Mouse (Mus musculus): ENCODE results near the gene Dhrs4. TPM values are rescaled to one million over a fixed set of nuclear protein-coding genes. Genes with fewer than 3 reads are reported as not detected.

Gene Dhrs4
- polyA plus RNA-seq, 1 experiment from 2014 or later: 12.4 TPM

- WGBS: 100% methylated on average over 1 of the region's 1 CpGs
Observed at GRCm38 (mm10) chr14:55477421-55477820, 1.1 kb upstream of the Dhrs4 start.

GRCm38 (mm10) chr14:55477829-55478228 lies 729 bp upstream of the Dhrs4 start:
- DNase-seq (ENCODE audit: low spot score) (no peak), ATAC-seq (ENCODE audit: low FRiP score) (no peak)
- Histone ChIP-seq H3K27ac (no peak overlapping the region), H3K9ac (no peak overlapping the region), H3K9me3 (ENCODE audit: control insufficient read depth, low read length) (no peaks in the 10 kb centered on the region), H3K36me3 (replicated peaks; ENCODE audit: control insufficient read depth, insufficient read depth) (no peaks in the 10 kb centered on the region), H3K27me3 (ENCODE audit: control insufficient read depth, insufficient read depth, low read length) (no peaks in the 10 kb centered on the region), H3K4me3 (replicated peaks; ENCODE audit: low read length) (no peak overlapping the region), H3K4me1 (replicated peaks; ENCODE audit: control insufficient read depth, insufficient read depth, low read length) (no peaks in the 10 kb centered on the region), H3K4me2 (replicated peaks) (no peak overlapping the region)
- WGBS: 94% methylated on average over 5 of the region's 5 CpGs

More at GRCm38 (mm10) chr14:55477421-55477820, 1.1 kb upstream of the Dhrs4 start:
- Histone ChIP-seq H3K27me3 (ENCODE audit: control insufficient read depth, insufficient read depth, low read length) (no peaks in the 10 kb centered on the region), H3K27ac (no peak overlapping the region), H3K9me3 (ENCODE audit: control insufficient read depth, low read length) (no peaks in the 10 kb centered on the region), H3K4me2 (replicated peaks) (no peak overlapping the region), H3K36me3 (replicated peaks; ENCODE audit: control insufficient read depth, insufficient read depth) (no peaks in the 10 kb centered on the region), H3K4me3 (replicated peaks; ENCODE audit: low read length) (no peak overlapping the region), H3K9ac (no peak overlapping the region), H3K4me1 (replicated peaks; ENCODE audit: control insufficient read depth, insufficient read depth, low read length) (no peaks in the 10 kb centered on the region)
- ATAC-seq (ENCODE audit: low FRiP score): no peak
- DNase-seq (ENCODE audit: low spot score): no peak

GRCm38 (mm10) chr14:55479629-55480028 lies 1.1 kb downstream of the Dhrs4 start:
- Histone ChIP-seq H3K27ac (no peak overlapping the region), H3K27me3 (ENCODE audit: control insufficient read depth, insufficient read depth, low read length) (no peaks in the 10 kb centered on the region), H3K4me1 (replicated peaks; ENCODE audit: control insufficient read depth, insufficient read depth, low read length) (no peaks in the 10 kb centered on the region), H3K9me3 (ENCODE audit: control insufficient read depth, low read length) (no peaks in the 10 kb centered on the region), H3K9ac (no peak overlapping the region), H3K4me2 (replicated peaks) (peak overlapping the region; percentile 62; the same call in 1 of the 2 replicates), H3K4me3 (replicated peaks; ENCODE audit: low read length) (no peak overlapping the region), H3K36me3 (replicated peaks; ENCODE audit: control insufficient read depth, insufficient read depth) (no peaks in the 10 kb centered on the region)
- DNase-seq (ENCODE audit: low spot score) (no peak), ATAC-seq (ENCODE audit: low FRiP score) (no peak)
- 93% methylated on average over 10 of the region's 10 CpGs for WGBS

GRCm38 (mm10) chr14:55484430-55485085 lies 6.0 kb downstream of the Dhrs4 start:
- Histone ChIP-seq H3K27me3 (ENCODE audit: control insufficient read depth, insufficient read depth, low read length) (no peaks in the 10 kb centered on the region), H3K36me3 (replicated peaks; ENCODE audit: control insufficient read depth, insufficient read depth) (no peaks in the 10 kb centered on the region), H3K9ac (no peak overlapping the region), H3K9me3 (ENCODE audit: control insufficient read depth, low read length) (no peaks in the 10 kb centered on the region), H3K27ac (no peak overlapping the region), H3K4me2 (replicated peaks) (no peak overlapping the region), H3K4me1 (replicated peaks; ENCODE audit: control insufficient read depth, insufficient read depth, low read length) (no peaks in the 10 kb centered on the region), H3K4me3 (replicated peaks; ENCODE audit: low read length) (no peak overlapping the region)
- no peak for ATAC-seq (ENCODE audit: low FRiP score)
- 63% methylated on average over 5 of the region's 5 CpGs for WGBS
- DNase-seq (ENCODE audit: low spot score): no peak

- no peak overlapping the region for H3K9ac ChIP-seq
- no peak for ATAC-seq (ENCODE audit: low FRiP score)
- 89% methylated on average over 8 of the region's 8 CpGs for WGBS
Observed at GRCm38 (mm10) chr14:55486836-55487235, 8.3 kb downstream of the Dhrs4 start.

GRCm38 (mm10) chr14:55490361-55491201 lies 12.0 kb downstream of the Dhrs4 start, which contains the start of gene Carmil3:
Gene Carmil3, plus strand, starts transcription at chr14:55490651.
- 1% methylated on average over 68 of the region's 68 CpGs for WGBS

More at GRCm38 (mm10) chr14:55486836-55487235, 8.3 kb downstream of the Dhrs4 start:
- Histone ChIP-seq H3K36me3 (replicated peaks; ENCODE audit: control insufficient read depth, insufficient read depth) (no peaks in the 10 kb centered on the region), H3K27ac (no peak overlapping the region), H3K4me3 (replicated peaks; ENCODE audit: low read length) (no peak overlapping the region), H3K27me3 (ENCODE audit: control insufficient read depth, insufficient read depth, low read length) (no peaks in the 10 kb centered on the region), H3K4me2 (replicated peaks) (no peak overlapping the region), H3K9me3 (ENCODE audit: control insufficient read depth, low read length) (no peaks in the 10 kb centered on the region), H3K4me1 (replicated peaks; ENCODE audit: control insufficient read depth, insufficient read depth, low read length) (no peaks in the 10 kb centered on the region; the same call in 1 of the 2 replicates)
- DNase-seq (ENCODE audit: low spot score): no peak

GRCm38 (mm10) chr14:55491291-55491833 lies 12.8 kb downstream of the Dhrs4 start:
- WGBS: 2% methylated on average over 27 of the region's 30 CpGs
- DNase-seq (ENCODE audit: low spot score): peak; percentile 35
- Histone ChIP-seq H3K36me3 (replicated peaks; ENCODE audit: control insufficient read depth, insufficient read depth) (peaks cover 23% of the 10 kb centered on the region), H3K9me3 (ENCODE audit: control insufficient read depth, low read length) (no peaks in the 10 kb centered on the region), H3K27me3 (ENCODE audit: control insufficient read depth, insufficient read depth, low read length) (no peaks in the 10 kb centered on the region), H3K9ac (peak overlapping the region; percentile 95), H3K4me1 (replicated peaks; ENCODE audit: control insufficient read depth, insufficient read depth, low read length) (no peaks in the 10 kb centered on the region; the same call in 1 of the 2 replicates), H3K4me2 (replicated peaks) (peak overlapping the region; percentile 81), H3K27ac (peak overlapping the region; percentile 95), H3K4me3 (replicated peaks; ENCODE audit: low read length) (peak overlapping the region; percentile 91)
- ATAC-seq (ENCODE audit: low FRiP score): peak; percentile 64

More at GRCm38 (mm10) chr14:55490361-55491201, 12.0 kb downstream of the Dhrs4 start, which contains the start of gene Carmil3:
- Histone ChIP-seq H3K27me3 (ENCODE audit: control insufficient read depth, insufficient read depth, low read length) (no peaks in the 10 kb centered on the region), H3K4me3 (replicated peaks; ENCODE audit: low read length) (peak within 1 kb of the TSS; percentile 91), H3K9ac (peak within 1 kb of the TSS; percentile 95), H3K4me1 (replicated peaks; ENCODE audit: control insufficient read depth, insufficient read depth, low read length) (no peaks in the 10 kb centered on the region; the same call in 1 of the 2 replicates), H3K9me3 (ENCODE audit: control insufficient read depth, low read length) (no peaks in the 10 kb centered on the region), H3K27ac (peak within 1 kb of the TSS; percentile 95), H3K4me2 (replicated peaks) (peak within 1 kb of the TSS; percentile 81), H3K36me3 (replicated peaks; ENCODE audit: control insufficient read depth, insufficient read depth) (peaks cover 16% of the 10 kb centered on the region)
- ATAC-seq (ENCODE audit: low FRiP score): peak; percentile 93
- DNase-seq (ENCODE audit: low spot score): peak; percentile 93

GRCm38 (mm10) chr14:55492103-55492502 lies 13.5 kb downstream of the Dhrs4 start:
- Histone ChIP-seq H3K9me3 (ENCODE audit: control insufficient read depth, low read length) (no peaks in the 10 kb centered on the region), H3K9ac (peak overlapping the region; percentile 95), H3K4me1 (replicated peaks; ENCODE audit: control insufficient read depth, insufficient read depth, low read length) (no peaks in the 10 kb centered on the region; the same call in 1 of the 2 replicates), H3K36me3 (replicated peaks; ENCODE audit: control insufficient read depth, insufficient read depth) (peaks cover 30% of the 10 kb centered on the region), H3K27ac (no peak overlapping the region), H3K4me3 (replicated peaks; ENCODE audit: low read length) (peak overlapping the region; percentile 91), H3K27me3 (ENCODE audit: control insufficient read depth, insufficient read depth, low read length) (no peaks in the 10 kb centered on the region), H3K4me2 (replicated peaks) (peak overlapping the region; percentile 81)
- DNase-seq (ENCODE audit: low spot score) (no peak), ATAC-seq (ENCODE audit: low FRiP score) (no peak)
- WGBS: 32% methylated on average over 3 of the region's 3 CpGs
